Mouse (Mus musculus) neural tube, embryonic 11.5 days (tissue): ENCODE measurements around the gene Mcfd2. TPM values are rescaled to one million over a fixed set of nuclear protein-coding genes. Genes with fewer than 3 reads are reported as not detected.

Source experiments
- ATAC-seq: fragments of 200-750 bp; cut with Nextera tagmentation; 2 replicates; pipeline ENCODE4 v1.8.0; 2017; ENCODE audit warnings: moderate number of reproducible peaks, mild to moderate bottlenecking, moderate TSS enrichment, moderate library complexity; ENCODE audit not compliant: insufficient read depth, low FRiP score, low TSS enrichment
- DNase-seq: peaks from one replicate; pipeline ENCODE4 v3.0.0-alpha.2; 2015; ENCODE audit warnings: low spot score
- H3K27ac ChIP-seq: fragments of 300-500 bp; sonication (generic); 2 replicates; pipeline ENCODE4 v1.5.1; 2014; ENCODE audit warnings: low read depth, mild to moderate bottlenecking, low read length
- H3K27me3 ChIP-seq: fragments of 300-500 bp; sonication (generic); 2 replicates; pipeline ENCODE4 v1.6.1; 2014; ENCODE audit warnings: mild to moderate bottlenecking, low read length, mixed read lengths; ENCODE audit not compliant: control insufficient read depth, insufficient read depth
- H3K36me3 ChIP-seq: fragments of 300-500 bp; sonication (generic); 2 replicates; pipeline ENCODE4 v1.6.1; 2014; ENCODE audit warnings: mild to moderate bottlenecking, low read length, moderate library complexity, mixed read lengths; ENCODE audit not compliant: control insufficient read depth, insufficient read depth
- H3K4me1 ChIP-seq: fragments of 300-500 bp; sonication (generic); 2 replicates; pipeline ENCODE4 v1.6.1; 2014; ENCODE audit warnings: low read length, mixed read lengths; ENCODE audit not compliant: control insufficient read depth, insufficient read depth
- H3K4me2 ChIP-seq: fragments of 300-500 bp; sonication (generic); 2 replicates; pipeline ENCODE4 v1.6.1; 2014; ENCODE audit warnings: low read depth, mild to moderate bottlenecking, moderate library complexity
- H3K4me3 ChIP-seq: fragments of 300-500 bp; sonication (generic); 2 replicates; pipeline ENCODE4 v1.5.1; 2014; ENCODE audit warnings: low read depth, low read length
- H3K9ac ChIP-seq: fragments of 300-500 bp; sonication (generic); 2 replicates; pipeline ENCODE4 v1.6.1; 2014; ENCODE audit warnings: mild to moderate bottlenecking, low read length
- H3K9me3 ChIP-seq: fragments of 300-500 bp; sonication (generic); 2 replicates; pipeline ENCODE4 v1.6.1; 2016; ENCODE audit warnings: low read length; ENCODE audit not compliant: control insufficient read depth
- WGBS: fragments of 180-500 bp; shearing (Covaris S2); extraction: QIAGEN DNeasy Blood & Tissue Kit; methylation state at CpG from one replicate; pipeline ENCODE4 v1.1.7; 2014; 5-methylcytosine and 5-hydroxymethylcytosine counted together
- polyA plus RNA-seq: library from polyadenylated mRNA; unstranded; fragments of >200 nt; fragmentation: Nextera tagmentation; extraction: Ambion mirVana; gene quantifications from 2 replicates; pipeline ENCODE4 v1.2.1, GENCODE M21; 2014

Gene Mcfd2
- polyA plus RNA-seq, 1 experiment from 2014 or later, result 74.1 TPM

DNA sequence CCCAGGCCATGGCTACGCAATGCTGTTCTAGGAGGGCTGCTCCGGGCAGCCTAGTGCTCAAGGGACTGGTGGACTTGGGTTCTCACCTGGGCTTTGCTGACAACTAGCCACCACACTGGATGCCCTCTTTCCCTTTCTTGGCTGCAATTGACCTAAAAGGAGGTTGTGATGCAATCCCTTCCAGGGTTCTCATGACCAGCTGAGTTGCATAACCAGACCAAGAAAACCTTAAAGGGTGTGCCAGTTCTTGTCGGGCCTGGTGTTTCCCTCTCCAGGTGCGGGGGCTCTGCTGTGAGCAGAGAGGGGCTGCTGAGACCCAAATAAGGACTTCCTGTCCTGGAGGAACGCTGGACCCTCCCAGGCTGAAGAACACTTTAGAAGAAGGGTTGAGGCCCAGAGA, 27.4 kb upstream of the Mcfd2 start:
- no peaks in the 10 kb centered on the region for H3K9me3 ChIP-seq
- H3K4me2 ChIP-seq, result no peak overlapping the region
- ATAC-seq (no peak), DNase-seq (no peak)
- H3K9ac ChIP-seq, result no peak overlapping the region
- H3K4me3 ChIP-seq, result no peak overlapping the region
- no peaks in the 10 kb centered on the region for H3K27me3 ChIP-seq
- no peaks in the 10 kb centered on the region for H3K36me3 ChIP-seq
- H3K27ac ChIP-seq, result no peak overlapping the region
- 84% methylated on average over 5 of the region's 5 CpGs for WGBS
- H3K4me1 ChIP-seq, result no peaks in the 10 kb centered on the region

DNA sequence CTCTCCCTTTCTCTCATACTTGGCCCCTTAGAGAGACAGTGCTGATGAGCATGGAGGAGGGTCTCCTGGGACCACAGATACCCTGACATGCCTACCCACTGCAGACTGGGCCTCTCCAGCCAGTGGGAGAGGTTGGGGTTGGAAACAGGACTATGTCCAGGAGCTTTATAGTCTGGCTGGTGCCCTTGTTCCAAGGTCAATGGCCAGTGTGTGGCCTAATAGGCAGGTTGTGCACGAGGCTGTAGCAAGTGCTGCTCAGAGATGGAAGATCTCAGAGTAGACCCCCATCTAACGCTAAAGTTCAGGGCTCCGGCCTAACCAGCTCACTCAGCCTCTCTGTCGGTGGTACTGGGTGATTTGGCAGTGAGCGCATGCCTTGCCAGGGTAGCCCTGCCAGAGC, 26.0 kb upstream of the Mcfd2 start:
- H3K27me3 ChIP-seq, result no peaks in the 10 kb centered on the region
- H3K4me3 ChIP-seq, result no peak overlapping the region
- no peak overlapping the region for H3K27ac ChIP-seq
- no peak for DNase-seq
- H3K9ac ChIP-seq, result no peak overlapping the region
- no peaks in the 10 kb centered on the region for H3K9me3 ChIP-seq
- H3K36me3 ChIP-seq, result no peaks in the 10 kb centered on the region
- WGBS, result 95% methylated on average over 5 of the region's 5 CpGs
- H3K4me2 ChIP-seq, result no peak overlapping the region
- no peaks in the 10 kb centered on the region for H3K4me1 ChIP-seq
- no peak for ATAC-seq

DNA sequence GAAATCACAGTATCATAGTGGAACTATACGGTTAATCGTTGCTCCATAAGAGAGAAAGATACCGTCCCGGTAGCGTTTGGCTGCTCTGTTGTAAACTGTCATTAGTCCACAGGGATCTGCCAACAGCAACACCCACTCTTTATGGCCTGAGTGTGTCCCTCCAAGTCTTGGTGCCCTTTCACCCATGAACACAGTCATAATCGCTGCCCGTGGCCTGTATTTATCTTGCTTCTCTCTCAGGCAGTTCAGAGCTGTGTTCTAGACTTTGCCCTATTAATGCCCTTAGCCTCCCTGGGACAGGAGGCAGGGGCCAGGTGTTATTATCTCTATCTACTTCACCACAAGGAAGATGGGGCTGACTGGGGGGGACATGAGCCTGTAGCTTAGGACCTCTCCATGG, 25.3 kb upstream of the Mcfd2 start:
- Histone ChIP-seq H3K9ac (no peak overlapping the region), H3K27me3 (no peaks in the 10 kb centered on the region), H3K4me2 (no peak overlapping the region), H3K9me3 (no peaks in the 10 kb centered on the region), H3K4me3 (no peak overlapping the region), H3K4me1 (no peaks in the 10 kb centered on the region), H3K36me3 (no peaks in the 10 kb centered on the region), H3K27ac (no peak overlapping the region)
- WGBS, result 81% methylated on average over 7 of the region's 7 CpGs
- ATAC-seq (no peak), DNase-seq (no peak)

DNA sequence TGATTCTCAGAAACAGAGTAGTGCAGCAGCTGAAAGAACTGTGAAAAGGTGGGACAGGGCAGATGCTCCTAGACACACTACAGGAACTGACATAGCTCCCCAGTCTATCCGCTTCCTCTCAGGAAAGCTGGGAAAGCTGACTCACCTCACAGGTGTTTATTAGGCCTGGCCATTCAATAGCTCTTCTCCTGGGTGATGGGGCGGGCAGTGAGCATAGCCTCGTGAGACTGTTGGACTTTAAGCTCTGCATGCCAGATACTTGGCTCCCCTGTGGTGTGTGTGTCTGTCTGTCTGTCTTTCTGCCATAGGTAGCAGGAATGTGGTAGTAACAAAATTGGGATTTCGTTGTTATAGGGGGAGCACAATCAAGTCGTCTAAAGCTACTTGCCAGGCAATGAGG, 23.6 kb upstream of the Mcfd2 start:
- H3K27me3 ChIP-seq, result peaks cover 8% of the 10 kb centered on the region
- no peaks in the 10 kb centered on the region for H3K36me3 ChIP-seq
- 67% methylated on average over 5 of the region's 5 CpGs for WGBS

DNA sequence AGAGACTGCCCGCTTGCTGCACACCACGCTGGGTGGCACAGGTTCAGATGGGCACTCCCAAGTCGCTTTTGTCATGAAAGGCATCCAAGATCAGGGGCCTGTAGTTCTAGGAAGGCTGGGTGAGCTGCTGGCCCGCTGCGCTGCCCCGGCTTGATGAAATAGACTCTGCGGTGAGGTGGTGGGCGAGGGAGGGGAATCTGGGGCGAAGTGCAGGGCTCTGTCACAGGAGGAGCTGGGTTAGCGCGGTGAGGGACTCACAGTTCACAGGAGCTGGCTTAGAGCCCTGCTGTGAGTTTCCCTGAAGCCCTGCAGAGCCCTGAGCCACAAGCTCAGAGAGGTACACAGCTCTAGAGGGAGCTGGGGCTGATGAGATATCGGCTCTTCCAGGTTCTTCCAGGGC, 22.4 kb upstream of the Mcfd2 start:
- ATAC-seq (no peak), DNase-seq (no peak)
- 35% methylated on average over 12 of the region's 12 CpGs for WGBS

More for the DNA sequence above, 23.6 kb upstream of the Mcfd2 start:
- H3K27ac ChIP-seq, result no peak overlapping the region
- no peaks in the 10 kb centered on the region for H3K4me1 ChIP-seq
- H3K4me3 ChIP-seq, result no peak overlapping the region
- no peak for ATAC-seq
- no peak overlapping the region for H3K4me2 ChIP-seq
- no peaks in the 10 kb centered on the region for H3K9me3 ChIP-seq
- no peak for DNase-seq
- H3K9ac ChIP-seq, result no peak overlapping the region

DNA sequence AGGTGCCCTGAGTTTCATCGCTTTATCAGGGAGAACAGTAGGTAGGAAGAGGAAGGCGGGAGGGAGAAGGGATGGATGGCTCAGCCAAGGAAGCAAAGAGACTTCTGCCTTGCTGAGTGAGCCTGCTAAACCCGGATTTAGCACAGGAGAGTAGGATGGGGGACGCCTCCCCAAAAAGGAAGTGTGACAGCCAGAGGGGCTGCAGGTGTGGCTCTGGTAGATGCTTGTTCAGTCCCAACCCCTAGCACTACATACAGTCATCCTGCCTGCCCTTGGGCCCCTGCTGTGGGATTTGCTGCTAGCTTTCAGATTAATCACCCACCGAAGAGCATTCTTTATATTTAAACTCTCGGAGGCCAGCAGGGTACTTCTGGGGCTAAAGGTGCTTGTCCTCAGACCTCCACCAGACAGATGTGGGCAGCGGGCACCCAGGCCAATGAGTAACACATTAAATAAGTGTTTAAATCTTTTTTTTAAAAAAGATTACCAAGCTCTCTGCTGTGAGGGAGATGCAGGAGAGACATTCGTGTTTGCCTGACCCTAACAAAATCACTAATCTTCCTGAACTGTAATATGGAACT, 21.6 kb upstream of the Mcfd2 start:
- H3K36me3 ChIP-seq, result no peaks in the 10 kb centered on the region
- peaks cover 6% of the 10 kb centered on the region; the same call in 1 of the 2 replicates for H3K4me1 ChIP-seq
- peaks cover 20% of the 10 kb centered on the region for H3K27me3 ChIP-seq
- no peak overlapping the region for H3K4me3 ChIP-seq
- WGBS, result 60% methylated on average over 8 of the region's 8 CpGs
- no peaks in the 10 kb centered on the region for H3K9me3 ChIP-seq
- H3K4me2 ChIP-seq, result no peak overlapping the region
- no peak overlapping the region for H3K27ac ChIP-seq
- H3K9ac ChIP-seq, result no peak overlapping the region
- DNase-seq, result no peak
- no peak for ATAC-seq

More for the DNA sequence above, 22.4 kb upstream of the Mcfd2 start:
- Histone ChIP-seq H3K9me3 (no peaks in the 10 kb centered on the region), H3K36me3 (no peaks in the 10 kb centered on the region), H3K4me3 (no peak overlapping the region), H3K27me3 (peaks cover 18% of the 10 kb centered on the region), H3K4me1 (peaks cover 6% of the 10 kb centered on the region; the same call in 1 of the 2 replicates), H3K9ac (no peak overlapping the region; the same call in 1 of the 2 replicates), H3K27ac (no peak overlapping the region), H3K4me2 (no peak overlapping the region)

DNA sequence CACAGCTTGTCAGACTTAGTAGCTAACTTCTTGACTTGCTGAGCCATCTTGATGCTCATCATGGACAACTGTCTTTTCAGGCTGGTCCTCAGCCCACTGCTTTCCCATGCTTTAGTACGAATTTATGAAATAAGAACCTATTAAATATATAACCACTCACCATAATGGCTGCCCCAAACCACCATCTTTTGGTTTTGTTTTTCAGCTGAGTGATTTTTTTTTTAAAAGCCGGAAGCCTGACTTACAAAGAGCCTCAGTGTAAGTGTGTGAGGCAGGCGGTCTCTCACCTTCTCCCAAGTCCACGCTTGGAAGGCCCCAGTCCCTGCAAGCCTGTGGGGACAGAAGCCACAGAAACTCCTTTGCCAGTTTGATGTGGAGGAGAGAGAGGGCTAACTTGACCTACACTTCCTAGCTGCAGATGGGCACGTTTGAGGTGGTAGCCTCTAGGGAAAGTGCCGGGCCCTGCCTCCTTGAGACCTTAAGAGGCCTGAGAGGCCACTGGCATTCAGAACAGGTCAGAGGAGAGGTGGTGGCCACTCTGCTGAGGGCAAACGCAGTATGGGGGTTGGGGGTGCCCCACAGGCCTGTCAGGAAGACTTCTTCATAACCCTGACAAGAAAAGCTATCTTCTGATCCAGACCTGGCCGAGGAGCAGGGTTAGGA, 20.9 kb upstream of the Mcfd2 start:
- no peaks in the 10 kb centered on the region for H3K9me3 ChIP-seq
- no peak overlapping the region for H3K27ac ChIP-seq
- H3K4me2 ChIP-seq, result no peak overlapping the region
- no peak for ATAC-seq
- no peak overlapping the region for H3K4me3 ChIP-seq
- no peaks in the 10 kb centered on the region for H3K36me3 ChIP-seq
- H3K9ac ChIP-seq, result no peak overlapping the region
- no peak for DNase-seq
- 64% methylated on average over 8 of the region's 8 CpGs for WGBS
- peaks cover 20% of the 10 kb centered on the region for H3K27me3 ChIP-seq
- H3K4me1 ChIP-seq, result peaks cover 7% of the 10 kb centered on the region

DNA sequence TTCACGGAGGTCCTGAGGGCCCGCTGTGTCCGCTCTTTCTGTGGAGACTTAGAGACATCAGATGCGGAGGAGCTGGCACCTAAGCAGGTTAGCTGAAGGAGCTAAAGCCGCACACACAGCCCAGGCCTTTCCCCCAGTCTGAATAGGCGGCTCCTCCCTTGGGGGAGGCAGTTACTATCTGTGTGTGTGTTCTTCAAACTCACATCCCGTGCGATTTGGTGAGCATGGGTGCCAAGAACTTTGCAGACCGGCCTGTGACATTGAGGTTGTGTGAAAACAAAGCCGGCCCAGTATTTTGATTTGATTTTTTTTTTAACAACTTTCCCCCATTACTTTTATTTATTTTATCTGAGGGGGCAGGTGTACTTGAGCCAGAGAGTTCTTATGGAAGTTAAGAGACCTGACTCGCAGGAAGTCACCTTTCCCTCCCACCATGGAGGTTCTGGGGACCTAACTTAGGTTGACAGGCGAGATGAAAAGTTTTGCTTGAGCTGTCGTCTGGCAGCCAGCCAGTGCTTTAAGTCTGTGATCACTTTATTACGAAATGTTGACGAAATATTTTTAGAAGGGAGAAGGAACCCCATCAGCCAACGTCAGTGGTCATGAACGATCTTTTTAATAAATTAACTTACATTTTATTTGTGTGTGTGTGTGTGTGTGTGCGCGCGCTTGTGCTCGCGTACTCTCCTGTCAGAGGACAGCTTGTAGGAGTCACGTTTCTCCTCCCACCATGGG, 20.2 kb upstream of the Mcfd2 start:
- DNase-seq, result no peak
- Histone ChIP-seq H3K27me3 (peaks cover 20% of the 10 kb centered on the region), H3K27ac (no peak overlapping the region), H3K4me1 (peaks cover 9% of the 10 kb centered on the region), H3K4me2 (no peak overlapping the region), H3K9ac (no peak overlapping the region), H3K9me3 (no peaks in the 10 kb centered on the region), H3K36me3 (no peaks in the 10 kb centered on the region), H3K4me3 (no peak overlapping the region)
- no peak for ATAC-seq
- 82% methylated on average over 23 of the region's 23 CpGs for WGBS
